Mouse (Mus musculus): ENCODE results near the gene Wbp4. TPM values are rescaled to one million over a fixed set of nuclear protein-coding genes. Genes with fewer than 3 reads are reported as not detected.

Wbp4 gene
- polyA plus RNA-seq, 1 experiment from 2014 or later = 38.7 TPM

DNA sequence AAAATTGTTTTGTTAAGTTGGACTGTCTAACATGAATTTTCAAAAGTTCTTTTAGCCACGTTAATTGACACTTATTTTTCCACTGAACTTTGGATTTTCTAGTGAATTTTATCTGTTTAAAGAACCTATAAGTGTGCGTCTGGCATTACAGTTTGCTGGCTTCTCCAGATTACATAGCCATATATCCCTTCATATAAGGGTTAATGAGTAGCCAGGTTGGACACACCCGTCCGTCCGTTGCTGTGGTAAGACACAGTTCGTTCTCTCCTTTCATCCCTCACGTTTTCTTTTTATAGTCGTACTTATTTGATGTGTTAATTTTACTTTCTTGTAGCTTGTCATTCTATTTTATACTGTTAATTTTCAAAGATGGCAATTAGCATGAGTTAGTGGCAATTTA is 33.8 kb upstream of the Wbp4 start:
- no peak overlapping the region for H3K9ac ChIP-seq (ENCODE audit: low read depth, low read length)
- peak overlapping the region; percentile 62; the same call in 1 of the 2 replicates for H3K27ac ChIP-seq (ENCODE audit: low read depth, low read length)
- 0 out of 2 replicates have a peak, but pooled peaks have one; percentile 45 for ATAC-seq (replicated peaks; ENCODE audit: low FRiP score)
- peak overlapping the region; percentile 45 for H3K4me2 ChIP-seq
- no peaks in the 10 kb centered on the region for H3K36me3 ChIP-seq (ENCODE audit: control insufficient read depth, insufficient read depth, low read length)
- no peak for DNase-seq (ENCODE audit: low spot score)
- H3K4me1 ChIP-seq (replicated peaks; ENCODE audit: control insufficient read depth, insufficient read depth, low read length) = peaks cover 18% of the 10 kb centered on the region
- H3K9me3 ChIP-seq (ENCODE audit: control insufficient read depth, low read length) = no peaks in the 10 kb centered on the region
- peak overlapping the region; percentile 38; the same call in 1 of the 2 replicates for H3K4me3 ChIP-seq (ENCODE audit: low read depth, low read length)
- WGBS = 57% methylated on average over 8 of the region's 8 CpGs
- H3K27me3 ChIP-seq (replicated peaks; ENCODE audit: control insufficient read depth, insufficient read depth, low read length) = no peaks in the 10 kb centered on the region

DNA sequence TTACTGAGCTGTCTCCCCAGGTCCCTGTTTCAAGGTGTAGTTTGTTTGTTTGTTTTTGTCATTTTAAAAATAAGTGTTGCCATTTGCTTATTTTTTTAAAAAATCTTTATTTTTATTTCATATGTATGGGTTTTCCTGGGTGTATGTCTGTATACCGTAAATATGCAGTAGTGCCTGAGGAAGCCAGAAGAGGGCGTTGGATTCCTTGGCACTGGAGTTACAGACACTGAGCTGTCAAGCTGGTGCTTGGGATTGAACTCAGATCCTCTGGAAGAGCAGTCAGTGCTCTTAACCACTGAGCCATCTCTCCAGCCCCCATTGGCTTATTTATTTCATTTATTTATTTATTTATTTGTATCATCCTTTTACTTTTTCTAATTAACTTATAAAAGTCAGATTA is 32.6 kb upstream of the Wbp4 start:
- Histone ChIP-seq H3K4me3 (ENCODE audit: low read depth, low read length) (no peak overlapping the region), H3K9me3 (ENCODE audit: control insufficient read depth, low read length) (no peaks in the 10 kb centered on the region), H3K36me3 (ENCODE audit: control insufficient read depth, insufficient read depth, low read length) (no peaks in the 10 kb centered on the region), H3K27me3 (replicated peaks; ENCODE audit: control insufficient read depth, insufficient read depth, low read length) (no peaks in the 10 kb centered on the region), H3K27ac (ENCODE audit: low read depth, low read length) (no peak overlapping the region), H3K4me2 (no peak overlapping the region), H3K4me1 (replicated peaks; ENCODE audit: control insufficient read depth, insufficient read depth, low read length) (peaks cover 15% of the 10 kb centered on the region), H3K9ac (ENCODE audit: low read depth, low read length) (no peak overlapping the region)
- DNase-seq (ENCODE audit: low spot score) (no peak), ATAC-seq (replicated peaks; ENCODE audit: low FRiP score) (no peak)
- 70% methylated on average over 2 of the region's 2 CpGs for WGBS

DNA sequence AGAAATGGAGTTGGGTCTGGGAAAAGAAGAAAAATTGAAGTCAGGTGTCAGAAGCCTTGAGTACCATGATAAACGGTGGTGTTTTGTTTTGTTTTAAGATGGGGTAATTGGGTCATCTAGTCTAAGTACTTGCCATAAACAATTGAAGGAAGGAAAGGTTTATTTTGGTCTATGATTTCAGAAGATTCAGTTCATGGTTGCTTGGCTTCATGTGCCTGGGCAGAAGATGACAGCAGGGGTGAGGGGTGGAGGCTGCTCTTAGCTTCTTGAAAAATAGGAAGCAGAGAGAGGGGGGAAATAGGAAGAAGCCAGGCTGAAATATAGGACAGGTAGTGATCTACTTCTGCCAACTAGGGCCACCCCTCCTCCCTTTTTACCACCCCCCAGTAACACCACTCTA is 30.2 kb upstream of the Wbp4 start:
- Histone ChIP-seq H3K4me3 (ENCODE audit: low read depth, low read length) (no peak overlapping the region), H3K36me3 (ENCODE audit: control insufficient read depth, insufficient read depth, low read length) (no peaks in the 10 kb centered on the region), H3K9me3 (ENCODE audit: control insufficient read depth, low read length) (no peaks in the 10 kb centered on the region), H3K9ac (ENCODE audit: low read depth, low read length) (no peak overlapping the region), H3K4me2 (no peak overlapping the region), H3K27ac (ENCODE audit: low read depth, low read length) (no peak overlapping the region), H3K4me1 (replicated peaks; ENCODE audit: control insufficient read depth, insufficient read depth, low read length) (peaks cover 15% of the 10 kb centered on the region), H3K27me3 (replicated peaks; ENCODE audit: control insufficient read depth, insufficient read depth, low read length) (no peaks in the 10 kb centered on the region)
- ATAC-seq (replicated peaks; ENCODE audit: low FRiP score) = no peak
- no peak for DNase-seq (ENCODE audit: low spot score)
- WGBS = 67% methylated on average over 1 of the region's 1 CpGs

DNA sequence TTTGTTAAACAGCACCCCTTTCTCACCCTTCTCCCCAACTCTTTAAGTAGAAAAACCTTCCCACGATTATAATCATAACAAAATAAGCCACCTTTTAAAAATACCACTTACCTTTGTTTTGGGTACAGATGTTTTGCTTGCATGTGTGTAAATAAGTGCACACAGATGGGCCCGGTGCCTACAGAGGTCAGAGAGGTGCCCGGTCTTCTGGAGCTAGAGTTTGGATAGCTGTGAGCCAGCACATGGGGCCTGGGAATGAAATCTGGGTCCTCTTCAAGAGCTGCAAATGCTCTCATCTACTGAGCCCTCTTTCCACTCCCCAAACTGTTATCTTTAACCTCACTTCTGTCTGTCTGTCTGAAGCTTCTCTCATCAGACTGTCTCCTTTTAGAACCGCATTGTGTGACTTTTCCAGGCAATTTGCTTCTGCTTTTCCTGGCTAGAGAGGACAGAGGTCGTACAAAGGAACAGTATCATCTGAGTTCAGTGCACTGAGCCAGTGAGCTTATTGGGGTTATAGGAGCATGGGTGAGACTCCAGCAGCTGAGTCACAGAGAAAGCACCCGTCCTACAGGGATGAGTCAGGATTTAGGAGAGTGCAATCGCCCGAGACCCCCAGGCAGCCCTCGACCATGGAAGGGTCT is 27.5 kb upstream of the Wbp4 start:
- Histone ChIP-seq H3K9me3 (ENCODE audit: control insufficient read depth, low read length) (no peaks in the 10 kb centered on the region), H3K9ac (ENCODE audit: low read depth, low read length) (no peak overlapping the region), H3K4me1 (replicated peaks; ENCODE audit: control insufficient read depth, insufficient read depth, low read length) (peaks cover 18% of the 10 kb centered on the region), H3K36me3 (ENCODE audit: control insufficient read depth, insufficient read depth, low read length) (no peaks in the 10 kb centered on the region), H3K27ac (ENCODE audit: low read depth, low read length) (peak overlapping the region; percentile 19; the same call in 1 of the 2 replicates), H3K4me3 (ENCODE audit: low read depth, low read length) (no peak overlapping the region), H3K4me2 (no peak overlapping the region), H3K27me3 (replicated peaks; ENCODE audit: control insufficient read depth, insufficient read depth, low read length) (no peaks in the 10 kb centered on the region)
- ATAC-seq (replicated peaks; ENCODE audit: low FRiP score) (no peak), DNase-seq (ENCODE audit: low spot score) (no peak)
- WGBS = 69% methylated on average over 9 of the region's 9 CpGs

DNA sequence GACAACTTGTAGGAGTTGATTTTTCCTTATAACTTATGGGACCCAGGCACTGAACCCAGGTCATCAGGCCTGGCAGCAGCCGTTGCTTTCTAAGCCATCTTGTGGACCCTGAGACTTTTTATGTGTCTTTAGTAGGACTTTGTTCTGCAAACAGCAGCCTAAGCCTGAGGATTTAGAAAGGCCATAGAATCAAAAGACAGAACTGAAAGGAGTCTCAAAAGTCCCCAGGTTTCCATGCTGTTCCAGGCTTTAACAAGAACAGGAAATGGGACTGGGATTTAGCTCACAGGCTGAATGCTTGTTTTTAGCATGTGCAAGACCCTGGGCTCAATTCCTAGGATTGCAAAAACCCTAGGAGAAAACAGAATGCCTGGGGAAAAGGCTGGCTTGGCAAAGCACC is 26.5 kb upstream of the Wbp4 start:
- no peak overlapping the region for H3K27ac ChIP-seq (ENCODE audit: low read depth, low read length)

DNA sequence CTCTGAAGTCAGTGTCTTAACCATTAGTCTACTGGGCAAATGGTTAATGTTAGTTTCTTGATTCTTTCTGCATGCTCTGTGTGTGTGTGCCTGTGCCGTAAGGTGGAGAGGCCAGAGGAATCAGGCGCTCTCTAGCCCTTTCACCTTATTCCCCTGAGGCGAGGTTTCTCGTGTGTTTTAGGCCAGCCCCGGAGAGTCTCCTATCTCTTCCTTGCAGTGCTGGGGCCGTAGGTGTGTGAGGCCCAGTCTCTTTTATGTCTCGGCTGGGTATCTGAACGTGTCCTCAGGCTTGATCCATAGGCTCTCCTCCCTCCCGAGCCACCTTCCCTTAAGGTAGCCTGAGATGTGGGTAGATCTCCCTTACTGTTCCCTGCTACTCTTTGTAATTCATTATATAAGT is 24.9 kb upstream of the Wbp4 start:
- Histone ChIP-seq H3K4me3 (ENCODE audit: low read depth, low read length) (no peak overlapping the region), H3K4me2 (peak overlapping the region; percentile 49), H3K4me1 (replicated peaks; ENCODE audit: control insufficient read depth, insufficient read depth, low read length) (peaks cover 18% of the 10 kb centered on the region), H3K27ac (ENCODE audit: low read depth, low read length) (peak overlapping the region; percentile 68; the same call in 1 of the 2 replicates), H3K27me3 (replicated peaks; ENCODE audit: control insufficient read depth, insufficient read depth, low read length) (no peaks in the 10 kb centered on the region), H3K9ac (ENCODE audit: low read depth, low read length) (peak overlapping the region; percentile 36; the same call in 1 of the 2 replicates), H3K9me3 (ENCODE audit: control insufficient read depth, low read length) (no peaks in the 10 kb centered on the region), H3K36me3 (ENCODE audit: control insufficient read depth, insufficient read depth, low read length) (no peaks in the 10 kb centered on the region)
- ATAC-seq (replicated peaks; ENCODE audit: low FRiP score) (peak; percentile 96), DNase-seq (ENCODE audit: low spot score) (no peak)
- WGBS = 33% methylated on average over 9 of the region's 9 CpGs

More for the DNA sequence above, 26.5 kb upstream of the Wbp4 start:
- peaks cover 18% of the 10 kb centered on the region for H3K4me1 ChIP-seq (replicated peaks; ENCODE audit: control insufficient read depth, insufficient read depth, low read length)
- no peaks in the 10 kb centered on the region for H3K36me3 ChIP-seq (ENCODE audit: control insufficient read depth, insufficient read depth, low read length)
- no peaks in the 10 kb centered on the region for H3K9me3 ChIP-seq (ENCODE audit: control insufficient read depth, low read length)
- no peak for ATAC-seq (replicated peaks; ENCODE audit: low FRiP score)
- DNase-seq (ENCODE audit: low spot score) = no peak
- 72% methylated on average over 1 of the region's 1 CpGs for WGBS
- no peak overlapping the region for H3K4me2 ChIP-seq
- H3K9ac ChIP-seq (ENCODE audit: low read depth, low read length) = no peak overlapping the region
- no peak overlapping the region for H3K4me3 ChIP-seq (ENCODE audit: low read depth, low read length)
- no peaks in the 10 kb centered on the region for H3K27me3 ChIP-seq (replicated peaks; ENCODE audit: control insufficient read depth, insufficient read depth, low read length)

DNA sequence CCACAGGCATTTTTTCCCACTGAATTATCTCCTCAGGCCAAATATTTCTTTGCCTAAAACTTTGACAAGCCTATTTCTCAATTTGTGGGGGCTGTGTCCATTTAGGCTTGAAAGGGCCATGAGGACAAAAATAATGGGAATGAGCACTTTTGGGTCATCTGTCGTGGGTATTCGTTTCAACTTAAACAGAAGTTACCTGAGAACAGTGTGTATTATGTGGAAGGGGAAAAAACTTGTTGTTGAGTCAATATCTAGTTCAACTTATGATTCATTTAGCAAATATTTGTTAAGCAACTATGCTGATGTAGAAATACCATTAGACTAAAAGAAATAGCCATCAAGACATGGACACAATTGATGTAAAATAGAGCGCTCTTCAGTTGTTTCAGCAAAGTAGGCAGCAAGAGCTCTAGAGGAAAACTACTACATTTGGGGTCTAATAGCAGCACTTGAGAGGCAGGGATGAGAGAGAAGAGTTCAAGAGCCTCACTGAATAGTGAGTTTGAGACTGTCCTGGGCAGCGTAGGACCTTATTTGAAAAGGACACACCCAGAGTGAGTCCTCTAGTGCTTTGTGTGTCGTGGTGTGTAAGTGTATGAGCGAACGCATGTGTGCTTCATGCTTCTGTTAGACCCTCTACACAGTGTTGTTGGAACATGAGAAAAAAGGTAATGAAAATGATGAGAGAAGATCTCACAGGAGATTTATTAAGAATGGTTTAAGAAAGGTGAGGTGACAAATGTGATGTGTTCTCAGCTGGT is 23.1 kb upstream of the Wbp4 start:
- no peak overlapping the region for H3K27ac ChIP-seq (ENCODE audit: low read depth, low read length)
- H3K9me3 ChIP-seq (ENCODE audit: control insufficient read depth, low read length) = no peaks in the 10 kb centered on the region
- 92% methylated on average over 7 of the region's 7 CpGs for WGBS

DNA sequence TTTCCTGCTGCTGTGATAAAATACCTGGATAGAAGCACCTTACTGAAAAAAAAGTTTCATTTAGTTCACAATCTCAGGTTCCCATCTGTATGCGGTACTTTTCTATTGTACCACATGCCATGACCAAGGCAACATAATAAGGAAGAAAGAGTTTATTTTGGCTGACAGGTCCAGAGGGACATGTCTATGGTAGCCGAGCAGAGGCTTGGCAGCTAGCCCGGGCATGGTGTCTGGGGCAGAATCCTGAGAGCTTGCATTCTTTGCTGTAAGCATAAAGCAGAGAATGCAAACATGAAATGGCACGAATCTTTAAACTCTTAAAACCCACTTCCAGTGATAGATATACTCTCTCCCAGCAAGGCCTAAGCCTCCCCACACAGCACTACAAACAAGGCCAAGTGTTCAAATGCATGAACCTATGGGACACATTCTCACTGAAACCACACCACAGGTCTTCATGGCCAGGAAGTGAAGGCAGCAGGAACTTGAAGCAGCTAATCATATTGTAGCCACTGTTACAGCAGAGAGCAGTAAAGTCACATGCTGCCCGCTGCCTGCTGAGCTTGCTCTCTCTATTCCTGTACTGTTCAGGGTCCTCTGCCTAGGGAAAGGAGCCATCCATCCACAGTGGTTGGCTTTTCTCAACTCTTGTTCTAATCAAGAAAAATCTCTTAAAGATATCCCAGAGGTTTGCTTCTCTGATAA is 22.2 kb upstream of the Wbp4 start:
- WGBS = 78% methylated on average over 5 of the region's 5 CpGs
- Histone ChIP-seq H3K27ac (ENCODE audit: low read depth, low read length) (no peak overlapping the region), H3K4me2 (no peak overlapping the region), H3K36me3 (ENCODE audit: control insufficient read depth, insufficient read depth, low read length) (no peaks in the 10 kb centered on the region), H3K27me3 (replicated peaks; ENCODE audit: control insufficient read depth, insufficient read depth, low read length) (no peaks in the 10 kb centered on the region), H3K9ac (ENCODE audit: low read depth, low read length) (no peak overlapping the region), H3K9me3 (ENCODE audit: control insufficient read depth, low read length) (no peaks in the 10 kb centered on the region), H3K4me1 (replicated peaks; ENCODE audit: control insufficient read depth, insufficient read depth, low read length) (peaks cover 27% of the 10 kb centered on the region), H3K4me3 (ENCODE audit: low read depth, low read length) (no peak overlapping the region)
- ATAC-seq (replicated peaks; ENCODE audit: low FRiP score) (no peak), DNase-seq (ENCODE audit: low spot score) (no peak)

More for the DNA sequence above, 23.1 kb upstream of the Wbp4 start:
- ATAC-seq (replicated peaks; ENCODE audit: low FRiP score) (no peak), DNase-seq (ENCODE audit: low spot score) (no peak)
- Histone ChIP-seq H3K27me3 (replicated peaks; ENCODE audit: control insufficient read depth, insufficient read depth, low read length) (no peaks in the 10 kb centered on the region), H3K4me3 (ENCODE audit: low read depth, low read length) (no peak overlapping the region), H3K36me3 (ENCODE audit: control insufficient read depth, insufficient read depth, low read length) (no peaks in the 10 kb centered on the region), H3K4me2 (no peak overlapping the region), H3K4me1 (replicated peaks; ENCODE audit: control insufficient read depth, insufficient read depth, low read length) (peaks cover 27% of the 10 kb centered on the region), H3K9ac (ENCODE audit: low read depth, low read length) (no peak overlapping the region)
